Mouse (Mus musculus) liver, embryonic 11.5 days (tissue): Measurements from ENCODE around the gene Kmt2d. TPM values are rescaled to one million over a fixed set of nuclear protein-coding genes. Genes with fewer than 3 reads are reported as not detected.

Source experiments
- ATAC-seq: fragments of 200-750 bp; cut with Nextera tagmentation; replicated peaks from 2 replicates; pipeline ENCODE4 v1.8.0; 2017; ENCODE audit warnings: moderate number of reproducible peaks, mild to moderate bottlenecking, moderate TSS enrichment, moderate library complexity; ENCODE audit not compliant: low FRiP score
- DNase-seq: peaks from one replicate; pipeline ENCODE4 v3.0.0-alpha.2; 2017; ENCODE audit warnings: low spot score
- H3K27ac ChIP-seq: fragments of 300-500 bp; sonication (generic); 2 replicates; pipeline ENCODE4 v1.5.1; 2014; ENCODE audit warnings: mild to moderate bottlenecking, low read depth, low read length, control low read depth
- H3K27me3 ChIP-seq: fragments of 300-500 bp; sonication (generic); replicated peaks from 2 replicates; pipeline ENCODE4 v1.6.1; 2014; ENCODE audit warnings: low read length, mixed read lengths; ENCODE audit not compliant: control insufficient read depth, insufficient read depth
- H3K36me3 ChIP-seq: fragments of 300-500 bp; sonication (generic); 2 replicates; pipeline ENCODE4 v1.6.1; 2014; ENCODE audit warnings: mild to moderate bottlenecking, low read length, moderate library complexity, mixed read lengths; ENCODE audit not compliant: control insufficient read depth, insufficient read depth
- H3K4me1 ChIP-seq: fragments of 300-500 bp; sonication (generic); replicated peaks from 2 replicates; pipeline ENCODE4 v1.6.1; 2014; ENCODE audit warnings: low read length, mixed read lengths; ENCODE audit not compliant: control insufficient read depth, insufficient read depth
- H3K4me2 ChIP-seq: fragments of 300-500 bp; sonication (generic); 2 replicates; pipeline ENCODE4 v1.6.1; 2014; ENCODE audit warnings: mild to moderate bottlenecking, control low read depth, moderate library complexity
- H3K4me3 ChIP-seq: fragments of 300-500 bp; sonication (generic); 2 replicates; pipeline ENCODE4 v1.5.1; 2014; ENCODE audit warnings: low read depth, low read length, control low read depth
- H3K9ac ChIP-seq: fragments of 300-500 bp; sonication (generic); 2 replicates; pipeline ENCODE4 v1.6.1; 2014; ENCODE audit warnings: low read depth, low read length, control low read depth
- H3K9me3 ChIP-seq: fragments of 300-500 bp; sonication (generic); 2 replicates; pipeline ENCODE4 v1.6.1; 2016; ENCODE audit warnings: low read length, inconsistent platforms, mixed read lengths; ENCODE audit not compliant: control insufficient read depth
- whole genome bisulfite sequencing: fragments of 180-500 bp; shearing (Covaris S2); extraction: QIAGEN DNeasy Blood & Tissue Kit; methylation state at CpG from one replicate; pipeline ENCODE4 v1.1.7; 2014; 5-methylcytosine and 5-hydroxymethylcytosine counted together
- polyA plus RNA-seq: library from polyadenylated mRNA; unstranded; fragments of >200 nt; fragmentation: Nextera tagmentation; extraction: Ambion mirVana; gene quantifications from 2 replicates; pipeline ENCODE4 v1.2.1, GENCODE M21; 2014

Kmt2d gene
- polyA plus RNA-seq, 1 experiment from 2014 or later: 17.0 TPM

GRCm38 (mm10) chr15:98891907-98892606 is 21.1 kb upstream of the Kmt2d start:
- Histone ChIP-seq H3K27ac (no peak overlapping the region), H3K9me3 (no peaks in the 10 kb centered on the region), H3K36me3 (no peaks in the 10 kb centered on the region), H3K9ac (0 out of 2 replicates have a peak overlapping the region, but pooled peaks have one; percentile 16), H3K4me2 (peak overlapping the region; percentile 56), H3K4me3 (no peak overlapping the region; the same call in 1 of the 2 replicates), H3K27me3 (peaks cover 50% of the 10 kb centered on the region), H3K4me1 (peaks cover 42% of the 10 kb centered on the region)
- peak; percentile 63 for ATAC-seq
- DNase-seq: peak; percentile 39
- 11% methylated on average over 6 of the region's 6 CpGs for WGBS

GRCm38 (mm10) chr15:98891198-98891742 is 20.3 kb upstream of the Kmt2d start:
- no peak for ATAC-seq
- Histone ChIP-seq H3K9me3 (no peaks in the 10 kb centered on the region), H3K27ac (no peak overlapping the region), H3K4me3 (peak overlapping the region; percentile 30; the same call in 1 of the 2 replicates), H3K4me2 (peak overlapping the region; percentile 56), H3K4me1 (peaks cover 34% of the 10 kb centered on the region), H3K36me3 (no peaks in the 10 kb centered on the region), H3K9ac (0 out of 2 replicates have a peak overlapping the region, but pooled peaks have one; percentile 17), H3K27me3 (peaks cover 42% of the 10 kb centered on the region)
- 12% methylated on average over 19 of the region's 19 CpGs for WGBS
- peak; percentile 46 for DNase-seq

GRCm38 (mm10) chr15:98887526-98887925 is 16.5 kb upstream of the Kmt2d start:
- no peak for ATAC-seq
- H3K27ac ChIP-seq: no peak overlapping the region

GRCm38 (mm10) chr15:98886667-98887387 is 15.8 kb upstream of the Kmt2d start:
- H3K27ac ChIP-seq: no peak overlapping the region
- H3K4me3 ChIP-seq: no peak overlapping the region
- no peaks in the 10 kb centered on the region for H3K9me3 ChIP-seq
- peaks cover 3% of the 10 kb centered on the region; the same call in 1 of the 2 replicates for H3K4me1 ChIP-seq
- no peak overlapping the region for H3K9ac ChIP-seq
- ATAC-seq: no peak
- no peak overlapping the region for H3K4me2 ChIP-seq
- 0 out of 2 replicates have a peak, but pooled peaks cover 3% of the 10 kb centered on the region for H3K27me3 ChIP-seq
- H3K36me3 ChIP-seq: no peaks in the 10 kb centered on the region
- DNase-seq: no peak
- WGBS: 67% methylated on average over 8 of the region's 8 CpGs

More at GRCm38 (mm10) chr15:98887526-98887925, 16.5 kb upstream of the Kmt2d start:
- no peaks in the 10 kb centered on the region for H3K9me3 ChIP-seq
- no peak overlapping the region for H3K4me3 ChIP-seq
- no peak for DNase-seq
- no peak overlapping the region for H3K4me2 ChIP-seq
- H3K36me3 ChIP-seq: no peaks in the 10 kb centered on the region
- 83% methylated on average over 7 of the region's 7 CpGs for WGBS
- peaks cover 6% of the 10 kb centered on the region; the same call in 1 of the 2 replicates for H3K4me1 ChIP-seq
- peaks cover 5% of the 10 kb centered on the region for H3K27me3 ChIP-seq
- no peak overlapping the region for H3K9ac ChIP-seq

- no peak for DNase-seq
- no peak for ATAC-seq
- H3K4me2 ChIP-seq: no peak overlapping the region
- H3K4me1 ChIP-seq: peaks cover 8% of the 10 kb centered on the region; the same call in 1 of the 2 replicates
- 90% methylated on average over 1 of the region's 1 CpGs for WGBS
- H3K9ac ChIP-seq: peak overlapping the region; percentile 8; the same call in 1 of the 2 replicates
- no peaks in the 10 kb centered on the region for H3K36me3 ChIP-seq
- no peak overlapping the region for H3K4me3 ChIP-seq
- H3K9me3 ChIP-seq: no peaks in the 10 kb centered on the region
- H3K27me3 ChIP-seq: no peaks in the 10 kb centered on the region
- H3K27ac ChIP-seq: no peak overlapping the region
Measured at GRCm38 (mm10) chr15:98884106-98884505, 13.1 kb upstream of the Kmt2d start.

- no peak overlapping the region for H3K4me3 ChIP-seq
- no peaks in the 10 kb centered on the region for H3K36me3 ChIP-seq
- peak overlapping the region; percentile 8; the same call in 1 of the 2 replicates for H3K9ac ChIP-seq
- H3K4me1 ChIP-seq: peaks cover 8% of the 10 kb centered on the region; the same call in 1 of the 2 replicates
- DNase-seq (no peak), ATAC-seq (no peak)
- no peaks in the 10 kb centered on the region for H3K27me3 ChIP-seq
- no peak overlapping the region for H3K27ac ChIP-seq
- H3K9me3 ChIP-seq: no peaks in the 10 kb centered on the region
- H3K4me2 ChIP-seq: no peak overlapping the region
Measured at GRCm38 (mm10) chr15:98883661-98884060, 12.7 kb upstream of the Kmt2d start.

GRCm38 (mm10) chr15:98881656-98882008 is 10.6 kb upstream of the Kmt2d start:
- H3K36me3 ChIP-seq: no peaks in the 10 kb centered on the region
- WGBS: 18% methylated on average over 5 of the region's 5 CpGs
- peak overlapping the region; percentile 20 for H3K9ac ChIP-seq
- H3K4me3 ChIP-seq: peak overlapping the region; percentile 76
- H3K27ac ChIP-seq: peak overlapping the region; percentile 1; the same call in 1 of the 2 replicates
- peak overlapping the region; percentile 98 for H3K4me2 ChIP-seq
- H3K27me3 ChIP-seq: no peaks in the 10 kb centered on the region
- DNase-seq (no peak), ATAC-seq (peak; percentile 39)
- H3K9me3 ChIP-seq: no peaks in the 10 kb centered on the region
- H3K4me1 ChIP-seq: peaks cover 8% of the 10 kb centered on the region; the same call in 1 of the 2 replicates

- Histone ChIP-seq H3K9ac (peak overlapping the region; percentile 75), H3K36me3 (no peaks in the 10 kb centered on the region), H3K4me3 (peak overlapping the region; percentile 76), H3K27ac (peak overlapping the region; percentile 74), H3K4me1 (peaks cover 8% of the 10 kb centered on the region; the same call in 1 of the 2 replicates), H3K27me3 (no peaks in the 10 kb centered on the region), H3K4me2 (peak overlapping the region; percentile 98), H3K9me3 (no peaks in the 10 kb centered on the region)
- DNase-seq (peak; percentile 95), ATAC-seq (peak; percentile 96)
- under 1% methylated on average over 48 of the region's 48 CpGs for WGBS
Measured at GRCm38 (mm10) chr15:98880978-98881655, 10.1 kb upstream of the Kmt2d start.
